Mouse (Mus musculus): Measurements from ENCODE around the gene Esyt1. TPM values are rescaled to one million over a fixed set of nuclear protein-coding genes. Genes with fewer than 3 reads are reported as not detected.

Esyt1 gene
- polyA plus RNA-seq, 1 experiment from 2014 or later, result 10.3 TPM

DNA sequence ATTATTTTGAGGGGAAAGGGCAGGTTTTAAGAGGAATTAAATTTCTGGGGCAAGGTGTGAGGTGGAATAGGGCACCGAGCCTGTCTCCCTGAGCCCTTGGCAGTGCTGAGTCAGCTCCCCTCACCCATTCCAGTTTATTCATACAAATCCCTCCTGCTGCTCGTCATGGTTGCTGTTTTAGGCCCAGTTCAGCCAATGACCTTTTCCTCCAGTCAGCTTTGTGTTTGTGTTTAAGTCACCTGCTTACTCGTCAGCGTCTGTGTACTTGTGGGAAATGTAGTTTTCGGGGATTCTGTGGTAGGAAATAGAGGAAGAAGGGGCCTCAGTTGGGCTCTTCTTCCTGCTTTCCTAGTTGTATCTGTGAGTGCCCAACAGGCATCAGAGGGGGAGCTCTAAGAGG, 36.3 kb downstream of the Esyt1 start:
- Histone ChIP-seq H3K27ac (ENCODE audit: low read length) (no peak overlapping the region), H3K27me3 (ENCODE audit: control insufficient read depth, insufficient read depth, low read depth, low read length) (no peaks in the 10 kb centered on the region), H3K4me1 (ENCODE audit: control insufficient read depth, low read depth, low read length) (peaks cover 22% of the 10 kb centered on the region), H3K4me3 (ENCODE audit: low read depth, low read length) (no peak overlapping the region), H3K9ac (ENCODE audit: low read depth, low read length) (no peak overlapping the region), H3K9me3 (replicated peaks; ENCODE audit: control insufficient read depth, low read length) (no peaks in the 10 kb centered on the region), H3K36me3 (ENCODE audit: control insufficient read depth, insufficient read depth) (peaks cover 55% of the 10 kb centered on the region), H3K4me2 (ENCODE audit: low read depth, low read length) (no peak overlapping the region)
- 61% methylated on average over 5 of the region's 5 CpGs for WGBS (ENCODE audit: insufficient replicate concordance)
- no peak for ATAC-seq (ENCODE audit: low read depth)

DNA sequence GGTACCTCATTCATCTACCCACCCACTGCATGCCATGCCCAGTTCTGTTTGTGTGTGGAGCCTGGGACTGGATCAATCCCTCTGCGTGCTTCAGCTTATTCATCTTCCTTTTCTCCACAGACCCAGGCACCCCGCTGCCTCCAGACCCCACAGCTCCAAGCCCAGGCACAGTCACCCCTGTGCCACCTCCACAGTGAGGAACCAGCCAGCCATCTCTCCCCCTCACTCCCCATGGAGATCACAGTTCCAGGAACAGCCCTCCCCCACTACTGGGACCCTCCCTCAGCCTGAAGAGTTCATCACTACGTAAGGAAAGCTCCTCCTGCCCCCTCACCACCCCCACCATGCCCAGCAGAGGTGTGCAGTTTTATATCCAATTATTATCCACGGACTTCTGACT, 36.9 kb downstream of the Esyt1 start:
- WGBS (ENCODE audit: insufficient replicate concordance), result 80% methylated on average over 4 of the region's 4 CpGs
- Histone ChIP-seq H3K9ac (ENCODE audit: low read depth, low read length) (no peak overlapping the region), H3K4me3 (ENCODE audit: low read depth, low read length) (no peak overlapping the region), H3K4me1 (ENCODE audit: control insufficient read depth, low read depth, low read length) (peaks cover 20% of the 10 kb centered on the region), H3K27me3 (ENCODE audit: control insufficient read depth, insufficient read depth, low read depth, low read length) (no peaks in the 10 kb centered on the region), H3K4me2 (ENCODE audit: low read depth, low read length) (no peak overlapping the region), H3K27ac (ENCODE audit: low read length) (no peak overlapping the region), H3K36me3 (ENCODE audit: control insufficient read depth, insufficient read depth) (peaks cover 60% of the 10 kb centered on the region), H3K9me3 (replicated peaks; ENCODE audit: control insufficient read depth, low read length) (no peaks in the 10 kb centered on the region)
- ATAC-seq (ENCODE audit: low read depth), result no peak

- WGBS (ENCODE audit: insufficient replicate concordance), result 82% methylated on average over 22 of the region's 22 CpGs
- peaks cover 67% of the 10 kb centered on the region for H3K36me3 ChIP-seq (ENCODE audit: control insufficient read depth, insufficient read depth)
- H3K27me3 ChIP-seq (ENCODE audit: control insufficient read depth, insufficient read depth, low read depth, low read length), result no peaks in the 10 kb centered on the region
- no peak overlapping the region for H3K9ac ChIP-seq (ENCODE audit: low read depth, low read length)
- peaks cover 20% of the 10 kb centered on the region for H3K4me1 ChIP-seq (ENCODE audit: control insufficient read depth, low read depth, low read length)
- no peaks in the 10 kb centered on the region for H3K9me3 ChIP-seq (replicated peaks; ENCODE audit: control insufficient read depth, low read length)
- no peak for ATAC-seq (ENCODE audit: low read depth)
- H3K4me2 ChIP-seq (ENCODE audit: low read depth, low read length), result no peak overlapping the region
- H3K27ac ChIP-seq (ENCODE audit: low read length), result no peak overlapping the region
- no peak overlapping the region for H3K4me3 ChIP-seq (ENCODE audit: low read depth, low read length)
These were observed 37.6 kb downstream of the Esyt1 start for GRCm38 (mm10) chr10:128487861-128488712.

DNA sequence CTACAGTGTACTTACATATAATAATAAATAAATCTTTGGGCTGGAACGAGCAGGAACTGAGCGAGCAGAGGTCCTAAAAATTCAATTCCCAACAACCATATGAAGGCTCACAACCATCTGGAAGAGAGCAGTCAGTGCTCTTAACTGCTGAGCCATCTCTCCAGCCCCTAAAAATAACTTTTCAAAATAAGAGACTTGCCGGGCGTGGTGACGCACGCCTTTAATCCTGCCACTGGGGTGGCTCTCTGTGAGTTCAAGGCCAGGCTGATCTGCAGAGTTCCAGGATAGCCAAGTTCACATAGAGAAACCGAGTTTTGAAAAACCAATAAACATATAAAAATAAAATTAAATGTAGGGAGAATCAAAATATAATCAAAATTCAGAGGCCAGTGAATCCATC, 39.3 kb downstream of the Esyt1 start:
- H3K36me3 ChIP-seq (ENCODE audit: control insufficient read depth, insufficient read depth), result peaks cover 80% of the 10 kb centered on the region
- no peak overlapping the region for H3K27ac ChIP-seq (ENCODE audit: low read length)
- no peak overlapping the region for H3K9ac ChIP-seq (ENCODE audit: low read depth, low read length)
- H3K4me2 ChIP-seq (ENCODE audit: low read depth, low read length), result no peak overlapping the region
- ATAC-seq (ENCODE audit: low read depth), result no peak
- H3K9me3 ChIP-seq (replicated peaks; ENCODE audit: control insufficient read depth, low read length), result no peaks in the 10 kb centered on the region
- no peak overlapping the region for H3K4me3 ChIP-seq (ENCODE audit: low read depth, low read length)
- H3K27me3 ChIP-seq (ENCODE audit: control insufficient read depth, insufficient read depth, low read depth, low read length), result no peaks in the 10 kb centered on the region
- peaks cover 5% of the 10 kb centered on the region for H3K4me1 ChIP-seq (ENCODE audit: control insufficient read depth, low read depth, low read length)
- WGBS (ENCODE audit: insufficient replicate concordance), result 73% methylated on average over 7 of the region's 7 CpGs

DNA sequence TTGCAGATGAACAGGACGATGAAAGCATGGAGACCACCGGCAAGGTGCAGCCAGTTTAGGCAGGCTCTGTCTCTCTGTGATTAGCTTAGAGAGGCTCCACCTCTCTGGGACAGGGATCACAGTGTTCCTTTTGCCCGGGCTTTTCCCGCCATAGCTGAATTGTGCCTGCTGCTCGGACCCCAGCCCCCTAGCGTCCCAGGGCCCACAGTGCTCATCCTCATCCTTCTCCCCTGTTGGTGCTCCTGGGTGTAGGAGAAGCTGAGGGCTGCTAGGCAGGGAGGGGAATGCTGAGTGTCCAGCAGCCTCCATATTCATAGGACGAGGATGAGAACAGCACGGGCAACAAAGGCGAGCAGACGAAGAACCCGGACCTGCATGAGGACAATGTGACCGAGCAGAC, 51.3 kb downstream of the Esyt1 start:
- Histone ChIP-seq H3K4me1 (ENCODE audit: control insufficient read depth, low read depth, low read length) (no peaks in the 10 kb centered on the region), H3K9me3 (replicated peaks; ENCODE audit: control insufficient read depth, low read length) (no peaks in the 10 kb centered on the region), H3K9ac (ENCODE audit: low read depth, low read length) (no peak overlapping the region), H3K36me3 (ENCODE audit: control insufficient read depth, insufficient read depth) (peaks cover 53% of the 10 kb centered on the region), H3K27me3 (ENCODE audit: control insufficient read depth, insufficient read depth, low read depth, low read length) (no peaks in the 10 kb centered on the region), H3K27ac (ENCODE audit: low read length) (no peak overlapping the region), H3K4me3 (ENCODE audit: low read depth, low read length) (no peak overlapping the region), H3K4me2 (ENCODE audit: low read depth, low read length) (no peak overlapping the region)
- WGBS (ENCODE audit: insufficient replicate concordance), result 90% methylated on average over 12 of the region's 12 CpGs
- no peak for ATAC-seq (ENCODE audit: low read depth)

GRCm38 (mm10) chr10:128460270-128460630, 65.4 kb downstream of the Esyt1 start:
- ATAC-seq (ENCODE audit: low read depth), result no peak
- whole genome bisulfite sequencing (ENCODE audit: insufficient replicate concordance), result 17% methylated on average over 5 of the region's 5 CpGs
- Histone ChIP-seq H3K4me1 (ENCODE audit: control insufficient read depth, low read depth, low read length) (peaks cover 19% of the 10 kb centered on the region), H3K4me3 (ENCODE audit: low read depth, low read length) (peak overlapping the region; percentile 92), H3K36me3 (ENCODE audit: control insufficient read depth, insufficient read depth) (peaks cover 24% of the 10 kb centered on the region), H3K9me3 (replicated peaks; ENCODE audit: control insufficient read depth, low read length) (no peaks in the 10 kb centered on the region), H3K27ac (ENCODE audit: low read length) (peak overlapping the region; percentile 95), H3K9ac (ENCODE audit: low read depth, low read length) (peak overlapping the region; percentile 97), H3K27me3 (ENCODE audit: control insufficient read depth, insufficient read depth, low read depth, low read length) (no peaks in the 10 kb centered on the region), H3K4me2 (ENCODE audit: low read depth, low read length) (peak overlapping the region; percentile 97)

Small RNA genes lying within 50 kb of the gene (microRNA-seq; reads per million reads assigned to microRNA genes)
- gene Gm47275 (not detected), gene Mir6916 (not detected)

Other genes with a start within 250 kb of the Esyt1 start
- gene Il23a, start 227.1 kb downstream of the Esyt1 start, polyA plus RNA-seq (2015; fragmentation: Nextera tagmentation; extraction: Ambion mirVana), result 0.06 and 0.12 TPM in 2 replicates
- 13.2 and 14.8 TPM in 2 replicates for gene Pan2, start 222.5 kb downstream of the Esyt1 start, polyA plus RNA-seq (2015; fragmentation: Nextera tagmentation; extraction: Ambion mirVana)
- gene Cnpy2, start 203.4 kb downstream of the Esyt1 start, polyA plus RNA-seq (2015; fragmentation: Nextera tagmentation; extraction: Ambion mirVana), result 86.6 and 92.8 TPM in 2 replicates
- 102 and 107 TPM in 2 replicates for gene Cs, start 188.1 kb downstream of the Esyt1 start, polyA plus RNA-seq (2015; fragmentation: Nextera tagmentation; extraction: Ambion mirVana)
- 0.65 and 0.96 TPM in 2 replicates for gene Coq10a, start 156.9 kb downstream of the Esyt1 start, polyA plus RNA-seq (2015; fragmentation: Nextera tagmentation; extraction: Ambion mirVana)
- gene Ankrd52, start 148.8 kb downstream of the Esyt1 start, polyA plus RNA-seq (2015; fragmentation: Nextera tagmentation; extraction: Ambion mirVana), result 4.0 and 4.3 TPM in 2 replicates
- 76.8 and 88.2 TPM in 2 replicates for gene Slc39a5, start 124.6 kb downstream of the Esyt1 start, polyA plus RNA-seq (2015; fragmentation: Nextera tagmentation; extraction: Ambion mirVana)
- 31.6 and 31.7 TPM in 2 replicates for gene Nabp2, start 114.4 kb downstream of the Esyt1 start, polyA plus RNA-seq (2015; fragmentation: Nextera tagmentation; extraction: Ambion mirVana)
- gene Rnf41, start 114.2 kb downstream of the Esyt1 start, polyA plus RNA-seq (2015; fragmentation: Nextera tagmentation; extraction: Ambion mirVana), result 8.3 and 8.5 TPM in 2 replicates
- gene Smarcc2, start 66.6 kb downstream of the Esyt1 start, polyA plus RNA-seq (2015; fragmentation: Nextera tagmentation; extraction: Ambion mirVana), result 20.3 and 22.6 TPM in 2 replicates
- 448 and 465 TPM in 2 replicates for gene Myl6, start 31.7 kb downstream of the Esyt1 start, polyA plus RNA-seq (2015; fragmentation: Nextera tagmentation; extraction: Ambion mirVana)
- gene Myl6b, start 27.2 kb downstream of the Esyt1 start, polyA plus RNA-seq (2015; fragmentation: Nextera tagmentation; extraction: Ambion mirVana), result 1.8 and 2.0 TPM in 2 replicates
- gene Zc3h10, start 21.9 kb upstream of the Esyt1 start, polyA plus RNA-seq (2015; fragmentation: Nextera tagmentation; extraction: Ambion mirVana), result 4.9 and 5.7 TPM in 2 replicates
- 2,106 and 2,245 TPM in 2 replicates for gene Rpl41, start 23.4 kb upstream of the Esyt1 start, polyA plus RNA-seq (2015; fragmentation: Nextera tagmentation; extraction: Ambion mirVana)
- 96.2 and 103 TPM in 2 replicates for gene Pa2g4, start 40.1 kb upstream of the Esyt1 start, polyA plus RNA-seq (2015; fragmentation: Nextera tagmentation; extraction: Ambion mirVana)
- 4.2 and 5.2 TPM in 2 replicates for gene Erbb3, start 63.8 kb upstream of the Esyt1 start, polyA plus RNA-seq (2015; fragmentation: Nextera tagmentation; extraction: Ambion mirVana)
- 301 and 353 TPM in 2 replicates for gene Rps26, start 100.9 kb upstream of the Esyt1 start, polyA plus RNA-seq (2015; fragmentation: Nextera tagmentation; extraction: Ambion mirVana)
- gene Ikzf4, start 120.1 kb upstream of the Esyt1 start, polyA plus RNA-seq (2015; fragmentation: Nextera tagmentation; extraction: Ambion mirVana), result 0.08 and 0.15 TPM in 2 replicates
- 12.5 and 12.9 TPM in 2 replicates for gene Suox, start 148.2 kb upstream of the Esyt1 start, polyA plus RNA-seq (2015; fragmentation: Nextera tagmentation; extraction: Ambion mirVana)
- gene Rab5b, start 170.4 kb upstream of the Esyt1 start, polyA plus RNA-seq (2015; fragmentation: Nextera tagmentation; extraction: Ambion mirVana), result 36.6 and 38.6 TPM in 2 replicates
- gene Pmel, start 178.3 kb upstream of the Esyt1 start, polyA plus RNA-seq (2015; fragmentation: Nextera tagmentation; extraction: Ambion mirVana), result 0.43 and 0.59 TPM in 2 replicates
- gene Cdk2, start 179.2 kb upstream of the Esyt1 start, polyA plus RNA-seq (2015; fragmentation: Nextera tagmentation; extraction: Ambion mirVana), result 50.8 and 53.8 TPM in 2 replicates
- 2.6 and 3.0 TPM in 2 replicates for gene Dgka, start 219.0 kb upstream of the Esyt1 start, polyA plus RNA-seq (2015; fragmentation: Nextera tagmentation; extraction: Ambion mirVana)
- 11.9 and 13.5 TPM in 2 replicates for gene Pym1, start 222.0 kb upstream of the Esyt1 start, polyA plus RNA-seq (2015; fragmentation: Nextera tagmentation; extraction: Ambion mirVana)